Mouse (Mus musculus) MEL (cell line): ENCODE data around the gene 4931414P19Rik. TPM values are rescaled to one million over a fixed set of nuclear protein-coding genes. Genes with fewer than 3 reads are reported as not detected.

Experiments
- DNase-seq: peaks from one replicate; pipeline ENCODE4 v3.0.0; 2011; ENCODE audit warnings: low read depth, low spot score
- H3K27ac ChIP-seq: 2 replicates; pipeline ENCODE4 v1.5.1; 2012; ENCODE audit warnings: low read depth, mild to moderate bottlenecking, control low read depth, low read length, moderate library complexity; ENCODE audit not compliant: control insufficient read depth
- H3K27me3 ChIP-seq, 2 experiments: fragments of 150-350 bp in 1 of 2; sonication (generic) in 1 of 2; 2 replicates each; pipeline ENCODE4 v1.6.1; 2012; ENCODE audit warnings: low read length in 2 of 2, mild to moderate bottlenecking in 2 of 2, improper control_type of control experiment in 1 of 2, moderate library complexity in 1 of 2; ENCODE audit not compliant: insufficient read depth in 2 of 2, control insufficient read depth in 1 of 2
- H3K36me3 ChIP-seq, 2 experiments: 2 replicates each; pipeline ENCODE4 v1.6.1; 2012 to 2014; ENCODE audit warnings: low read length in 2 of 2, improper control_type of control experiment in 1 of 2, inconsistent platforms in 1 of 2, mild to moderate bottlenecking in 1 of 2; ENCODE audit not compliant: insufficient read depth in 2 of 2, control insufficient read depth in 1 of 2
- H3K4me1 ChIP-seq, 2 experiments: fragments of 150-350 bp in 1 of 2; sonication (generic) in 1 of 2; 2 replicates each; pipeline ENCODE4 v1.6.1; 2012; ENCODE audit warnings: low read length in 2 of 2, improper control_type of control experiment in 1 of 2, mild to moderate bottlenecking in 1 of 2; ENCODE audit not compliant: insufficient read depth in 2 of 2, control insufficient read depth in 1 of 2
- H3K4me3 ChIP-seq, 2 experiments: fragments of 150-350 bp in 1 of 2; sonication (generic) in 1 of 2; 2 replicates each; pipeline ENCODE4 v1.5.1; 2012; ENCODE audit warnings: low read depth in 2 of 2, low read length in 2 of 2, mild to moderate bottlenecking in 2 of 2, moderate library complexity in 2 of 2, control low read depth in 1 of 2, improper control_type of control experiment in 1 of 2; ENCODE audit not compliant: control insufficient read depth in 1 of 2, insufficient read depth in 1 of 2
- H3K79me2 ChIP-seq: 2 replicates; pipeline ENCODE4 v1.6.1; 2012; ENCODE audit warnings: mild to moderate bottlenecking, low read length, moderate library complexity; ENCODE audit not compliant: control insufficient read depth, poor library complexity, insufficient read depth
- H3K9ac ChIP-seq: 2 replicates; pipeline ENCODE4 v1.6.1; 2012; ENCODE audit warnings: low read depth, mild to moderate bottlenecking, control low read depth, low read length, moderate library complexity; ENCODE audit not compliant: control insufficient read depth, poor library complexity, severe bottlenecking
- H3K9me3 ChIP-seq: fragments of 150-350 bp; sonication (generic); replicated peaks from 2 replicates; pipeline ENCODE4 v1.6.1; 2012; ENCODE audit warnings: mild to moderate bottlenecking, low read length, improper control_type of control experiment, moderate library complexity; ENCODE audit not compliant: insufficient read depth
- BHLHE40 ChIP-seq: IDR thresholded peaks from 2 replicates; pipeline ENCODE4 v1.6.1; 2012; ENCODE audit warnings: low read depth, mild to moderate bottlenecking, inconsistent platforms, low read length, improper control_type of control experiment, borderline replicate concordance
- CHD1 ChIP-seq: IDR thresholded peaks from 2 replicates; pipeline ENCODE4 v1.6.1; 2012; ENCODE audit warnings: low read depth, mild to moderate bottlenecking, inconsistent platforms, low read length, improper control_type of control experiment
- CHD2 ChIP-seq: IDR thresholded peaks from 2 replicates; pipeline ENCODE4 v1.6.1; 2011; ENCODE audit warnings: low read length, improper control_type of control experiment
- CTCF ChIP-seq, 3 experiments: IDR thresholded peaks in 2 of 3; conservative IDR thresholded peaks in 1 of 3; 2 replicates each; pipeline ENCODE4 v1.5.1; 2011 to 2012; ENCODE audit warnings: low read length in 3 of 3, low read depth in 2 of 3, mild to moderate bottlenecking in 2 of 3, improper control_type of control experiment in 1 of 3, inconsistent platforms in 1 of 3, mixed read lengths in 1 of 3, moderate library complexity in 1 of 3; ENCODE audit not compliant: control insufficient read depth in 1 of 3, insufficient read depth in 1 of 3, poor library complexity in 1 of 3, severe bottlenecking in 1 of 3
- E2F4 ChIP-seq: IDR thresholded peaks from 2 replicates; pipeline ENCODE4 v1.6.1; 2011; ENCODE audit warnings: low read depth, low read length, improper control_type of control experiment, borderline replicate concordance
- ELF1 ChIP-seq: IDR thresholded peaks from 2 replicates; pipeline ENCODE4 v1.6.1; 2014; ENCODE audit warnings: low read depth, mild to moderate bottlenecking, inconsistent platforms, low read length, improper control_type of control experiment, moderate library complexity
- EP300 ChIP-seq, 2 experiments: IDR thresholded peaks; 2 replicates each; pipeline ENCODE4 v1.6.1; 2011; ENCODE audit warnings: improper control_type of control experiment in 2 of 2, low read length in 2 of 2, low read depth in 1 of 2, mild to moderate bottlenecking in 1 of 2
- ETS1 ChIP-seq: IDR thresholded peaks from 2 replicates; pipeline ENCODE4 v1.6.1; 2012; ENCODE audit warnings: low read depth, mild to moderate bottlenecking, inconsistent platforms, low read length, improper control_type of control experiment, moderate library complexity
- GABPA ChIP-seq: IDR thresholded peaks from 2 replicates; pipeline ENCODE4 v1.6.1; 2012; ENCODE audit warnings: low read depth, mild to moderate bottlenecking, inconsistent platforms, low read length, improper control_type of control experiment, moderate library complexity
- GATA1 ChIP-seq: IDR thresholded peaks from 2 replicates; pipeline ENCODE4 v1.6.1; 2011; ENCODE audit warnings: low read depth, low read length, improper control_type of control experiment
- KAT2A ChIP-seq: conservative IDR thresholded peaks from 2 replicates; pipeline ENCODE4 v1.6.1; 2012; ENCODE audit warnings: low read depth, low read length, improper control_type of control experiment, inconsistent platforms
- MAX ChIP-seq: IDR thresholded peaks from 2 replicates; pipeline ENCODE4 v1.6.1; 2011; ENCODE audit warnings: low read length, improper control_type of control experiment
- MAZ ChIP-seq: IDR thresholded peaks from 2 replicates; pipeline ENCODE4 v1.6.1; 2012; ENCODE audit warnings: low read depth, mild to moderate bottlenecking, inconsistent platforms, low read length, improper control_type of control experiment
- MEF2A ChIP-seq: IDR thresholded peaks from 2 replicates; pipeline ENCODE4 v1.6.1; 2014; ENCODE audit warnings: low read depth, mild to moderate bottlenecking, inconsistent platforms, low read length, improper control_type of control experiment; ENCODE audit not compliant: poor library complexity, insufficient replicate concordance, severe bottlenecking; ENCODE audit errors: extremely low read depth
- MXI1 ChIP-seq: IDR thresholded peaks from 2 replicates; pipeline ENCODE4 v1.6.1; 2011; ENCODE audit warnings: mild to moderate bottlenecking, low read depth, low read length, improper control_type of control experiment
- MYB ChIP-seq: IDR thresholded peaks from 2 replicates; pipeline ENCODE4 v1.6.1; 2011; ENCODE audit warnings: mild to moderate bottlenecking, low read depth, low read length, improper control_type of control experiment
- MYC ChIP-seq: IDR thresholded peaks from 2 replicates; pipeline ENCODE4 v1.6.1; 2011; ENCODE audit warnings: low read depth, mild to moderate bottlenecking, low read length, improper control_type of control experiment, moderate library complexity
- NELFE ChIP-seq: IDR thresholded peaks from 2 replicates; pipeline ENCODE4 v1.6.1; 2011; ENCODE audit warnings: low read depth, low read length, improper control_type of control experiment
- POLR2A ChIP-seq, 2 experiments: IDR thresholded peaks; 2 replicates each; pipeline ENCODE4 v1.6.1; 2011 to 2012; ENCODE audit warnings: low read length in 2 of 2, mild to moderate bottlenecking in 2 of 2, control low read depth in 1 of 2, improper control_type of control experiment in 1 of 2, low read depth in 1 of 2, moderate library complexity in 1 of 2; ENCODE audit not compliant: control insufficient read depth in 1 of 2, insufficient read depth in 1 of 2, poor library complexity in 1 of 2
- POLR2AphosphoS2 ChIP-seq: IDR thresholded peaks from 2 replicates; pipeline ENCODE4 v1.6.1; 2011; ENCODE audit warnings: low read length, improper control_type of control experiment
- POLR2AphosphoS5 ChIP-seq: IDR thresholded peaks from 2 replicates; pipeline ENCODE4 v1.6.1; 2012; ENCODE audit warnings: low read depth, borderline replicate concordance, mild to moderate bottlenecking, inconsistent platforms, low read length, moderate library complexity, mixed read lengths
- RAD21 ChIP-seq: IDR thresholded peaks from 2 replicates; pipeline ENCODE4 v1.6.1; 2011; ENCODE audit warnings: mild to moderate bottlenecking, low read depth, low read length, improper control_type of control experiment
- RCOR1 ChIP-seq: IDR thresholded peaks from 2 replicates; pipeline ENCODE4 v1.6.1; 2012; ENCODE audit warnings: low read depth, mild to moderate bottlenecking, inconsistent platforms, low read length, improper control_type of control experiment
- SIN3A ChIP-seq: IDR thresholded peaks from 2 replicates; pipeline ENCODE4 v1.6.1; 2012; ENCODE audit warnings: low read length, improper control_type of control experiment, inconsistent platforms
- SMC3 ChIP-seq: IDR thresholded peaks from 2 replicates; pipeline ENCODE4 v1.6.1; 2011; ENCODE audit warnings: low read depth, low read length, improper control_type of control experiment
- TAL1 ChIP-seq: IDR thresholded peaks from 2 replicates; pipeline ENCODE4 v1.6.1; 2012; ENCODE audit warnings: mild to moderate bottlenecking, inconsistent platforms, low read length, moderate library complexity, mixed read lengths
- TBP ChIP-seq: IDR thresholded peaks from 2 replicates; pipeline ENCODE4 v1.8.0; 2011; ENCODE audit warnings: low read depth, low read length, improper control_type of control experiment
- USF2 ChIP-seq, 2 experiments: IDR thresholded peaks; 2 replicates each; pipeline ENCODE4 v1.6.1; 2011 to 2012; ENCODE audit warnings: improper control_type of control experiment in 2 of 2, low read length in 2 of 2, borderline replicate concordance in 1 of 2, inconsistent platforms in 1 of 2, low read depth in 1 of 2, mild to moderate bottlenecking in 1 of 2; ENCODE audit not compliant: insufficient read depth in 1 of 2
- ZKSCAN1 ChIP-seq: IDR thresholded peaks from 2 replicates; pipeline ENCODE4 v1.6.1; 2012; ENCODE audit warnings: low read depth, mild to moderate bottlenecking, inconsistent platforms, low read length, improper control_type of control experiment, moderate library complexity
- ZNF384 ChIP-seq: IDR thresholded peaks from 2 replicates; pipeline ENCODE4 v1.6.1; 2012; ENCODE audit warnings: low read depth, mild to moderate bottlenecking, inconsistent platforms, low read length, improper control_type of control experiment
- polyA plus RNA-seq, 2 experiments: library from polyadenylated mRNA; stranded (reverse) in 1 of 2; unstranded in 1 of 2; fragments of >175 nt in 1 of 2; fragments of >200 nt in 1 of 2; gene quantifications; 2 replicates each; pipeline versions ENCODE4 v1.2.1 to v1.2.4; 2012; ENCODE audit warnings: low replicate concordance in 2 of 2, low read depth in 1 of 2; ENCODE audit not compliant: insufficient read length in 2 of 2, insufficient read depth in 1 of 2, missing spikeins in 1 of 2
- total RNA-seq: library from RNA; depleted of rRNA; stranded (reverse); fragments of 300-350 nt; gene quantifications from 2 replicates; pipeline ENCODE4 v1.2.3, GENCODE M21; 2012

Gene 4931414P19Rik
- total and polyA plus RNA-seq, 3 experiments, result 1.9 to 4.8 TPM; not detected in 1

DNA sequence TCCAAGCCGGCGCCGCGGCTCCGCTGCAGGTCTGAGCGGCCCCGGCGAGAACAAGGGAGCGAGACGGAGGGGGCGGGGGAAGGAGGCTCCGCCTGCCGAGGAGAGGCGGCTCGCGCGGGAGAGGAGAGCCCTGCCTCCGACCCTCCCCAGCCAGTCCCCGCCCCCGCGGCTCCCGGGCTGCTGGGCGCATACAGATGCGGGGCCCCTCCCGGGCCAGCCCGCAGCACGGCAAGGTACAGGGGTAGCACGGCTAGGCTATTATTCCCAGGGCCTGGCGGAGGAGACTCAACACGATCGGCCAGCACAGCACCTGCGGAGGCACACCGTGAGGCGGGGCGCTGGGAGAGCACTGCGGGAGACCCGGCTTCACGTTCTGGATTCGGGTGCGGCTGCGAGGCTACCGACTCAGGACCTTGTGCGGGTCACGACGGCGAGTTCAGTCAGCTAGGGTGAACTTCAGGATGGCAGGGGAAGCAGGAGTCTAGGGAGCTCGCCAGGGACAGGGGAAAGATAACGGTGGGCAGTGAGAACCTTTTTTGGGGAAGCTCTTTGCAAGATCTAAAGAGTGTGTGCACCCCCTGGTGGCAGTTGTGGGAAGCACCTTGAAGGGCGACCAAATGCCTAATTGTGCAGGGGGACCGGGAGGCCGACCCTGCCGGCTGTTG lies 35.6 kb upstream of the 4931414P19Rik start, which contains the start of gene Cdh24 (continued):
- TF ChIP-seq CHD1, result no peak
- no peak for TF ChIP-seq ELF1
- no peak; a peak in 1 of 4 replicates for TF ChIP-seq POLR2A (IDR thresholded peaks at IDR 0.05; ENCODE audit: control insufficient read depth in 1 of 2, insufficient read depth in 1 of 2, low read depth in 1 of 2, low read length in 2 of 2, poor library complexity in 1 of 2)
- peak; percentile 78 for TF ChIP-seq RAD21
- no peak for TF ChIP-seq MAX
- peak; percentile 91 for TF ChIP-seq SMC3
- TF ChIP-seq GABPA, result no peak
- TF ChIP-seq MYC, result no peak
- TF ChIP-seq RCOR1, result no peak
- no peak for TF ChIP-seq ZKSCAN1
- no peak; the same call in 1 of the 2 replicates for TF ChIP-seq SIN3A
- no peak for TF ChIP-seq CHD2
- TF ChIP-seq MAZ, result peak; percentile 44; the same call in 1 of the 2 replicates
- TF ChIP-seq EP300 (IDR thresholded peaks at IDR 0.05; ENCODE audit: low read depth in 1 of 2, low read length in 2 of 2), result no peak
- TF ChIP-seq E2F4, result no peak
- no peak for TF ChIP-seq USF2 (IDR thresholded peaks at IDR 0.05; ENCODE audit: borderline replicate concordance in 1 of 2, insufficient read depth in 1 of 2, low read depth in 1 of 2, low read length in 2 of 2)
- TF ChIP-seq NELFE, result peak; percentile 6; the same call in 1 of the 2 replicates
- no peak for TF ChIP-seq TAL1
- peak; percentile 91; the same call in 1 of the 2 replicates for TF ChIP-seq POLR2AphosphoS2
- TF ChIP-seq ZNF384, result no peak
- TF ChIP-seq ETS1, result no peak; the same call in 1 of the 2 replicates
- peak; percentile 68 for TF ChIP-seq MXI1
- TF ChIP-seq CTCF (IDR thresholded peaks at IDR 0.05 in 2 of 3, conservative IDR thresholded peaks at IDR 0.05 in 1 of 3; ENCODE audit: control insufficient read depth in 1 of 3, insufficient read depth in 1 of 3, low read depth in 2 of 3, low read length in 3 of 3, poor library complexity in 1 of 3, severe bottlenecking in 1 of 3), result peak; percentile 80 to 88 (median 84)
- peak; percentile 58 for TF ChIP-seq GATA1
- no peak; the same call in 1 of the 2 replicates for TF ChIP-seq TBP

DNA sequence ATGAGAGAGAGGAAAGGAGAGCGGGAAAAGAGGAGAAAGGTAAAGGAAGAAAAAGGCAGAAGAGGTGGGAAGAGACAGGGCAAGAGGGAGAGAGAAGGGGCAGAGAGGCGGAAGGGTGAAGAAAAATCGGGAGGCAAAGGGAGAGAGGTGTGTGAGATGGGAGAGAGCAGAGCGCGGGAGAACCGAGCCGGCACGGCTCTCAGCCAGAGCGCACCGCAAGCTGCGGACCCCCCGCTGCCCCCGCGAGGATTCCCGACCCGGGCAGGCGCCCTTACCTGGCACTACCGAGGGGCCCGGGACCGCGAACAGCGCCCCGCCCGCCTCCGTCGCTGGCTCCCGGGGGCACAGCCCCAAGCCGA lies 35.1 kb upstream of the 4931414P19Rik start, which contains the start of gene Gm17606:
Gm17606 (plus strand) TSS at position 7 of the 359 bp plus-strand sequence.
- Histone ChIP-seq H3K27ac (peak within 1 kb of the TSS; percentile 63), H3K4me3 (peak within 1 kb of the TSS; percentile 66 to 92), H3K79me2 (no peaks in the 10 kb centered on the region; the same call in 1 of the 2 replicates), H3K36me3 (no peaks in the 10 kb centered on the region; a peak in 2 of 4 replicates), H3K9me3 (no peaks in the 10 kb centered on the region), H3K27me3 (no peaks in the 10 kb centered on the region), H3K9ac (peak within 1 kb of the TSS; percentile 77), H3K4me1 (peaks cover 4% of the 10 kb centered on the region in 2 experiments; a peak in 2 of 4 replicates)
- no peak for DNase-seq
- TF ChIP-seq RCOR1 (no peak), USF2 (IDR thresholded peaks at IDR 0.05; ENCODE audit: borderline replicate concordance in 1 of 2, insufficient read depth in 1 of 2, low read depth in 1 of 2, low read length in 2 of 2) (no peak), MYC (no peak), KAT2A (no peak), POLR2AphosphoS5 (no peak), MXI1 (no peak), ELF1 (no peak), BHLHE40 (no peak), ETS1 (no peak), MYB (no peak), POLR2A (IDR thresholded peaks at IDR 0.05; ENCODE audit: control insufficient read depth in 1 of 2, insufficient read depth in 1 of 2, low read depth in 1 of 2, low read length in 2 of 2, poor library complexity in 1 of 2) (peak in 1 of 2 experiments; percentile 49; a peak in 1 of 4 replicates), MEF2A (no peak), NELFE (peak; percentile 47; the same call in 1 of the 2 replicates), E2F4 (no peak)
